Mouse (Mus musculus): ENCODE results near the gene Sympk. TPM values are rescaled to one million over a fixed set of nuclear protein-coding genes. Genes with fewer than 3 reads are reported as not detected.

Gene Sympk
- polyA plus RNA-seq, 1 experiment from 2014 or later: 23.5 TPM

GRCm38 (mm10) chr7:19017909-19018308, 6.3 kb upstream of the Sympk start:
- H3K27me3 ChIP-seq (replicated peaks; ENCODE audit: control insufficient read depth, insufficient read depth, low read length): no peaks in the 10 kb centered on the region; the same call in 1 of the 2 replicates
- no peaks in the 10 kb centered on the region for H3K9me3 ChIP-seq (ENCODE audit: control insufficient read depth, low read length)
- no peak overlapping the region for H3K27ac ChIP-seq (ENCODE audit: low read length)
- H3K36me3 ChIP-seq (ENCODE audit: control insufficient read depth, insufficient read depth, low read length): no peaks in the 10 kb centered on the region
- no peak overlapping the region for H3K9ac ChIP-seq (ENCODE audit: low read depth, low read length)
- WGBS: 87% methylated on average over 7 of the region's 7 CpGs
- no peak for ATAC-seq
- peaks cover 11% of the 10 kb centered on the region for H3K4me1 ChIP-seq (ENCODE audit: control insufficient read depth, insufficient read depth, low read length)
- H3K4me3 ChIP-seq (ENCODE audit: low read length): no peak overlapping the region
- no peak overlapping the region for H3K4me2 ChIP-seq (ENCODE audit: low read depth, low read length)

GRCm38 (mm10) chr7:19021048-19021447, 3.1 kb upstream of the Sympk start:
- Histone ChIP-seq H3K4me3 (ENCODE audit: low read length) (peak overlapping the region; percentile 3), H3K9ac (ENCODE audit: low read depth, low read length) (peak overlapping the region; percentile 52), H3K27me3 (replicated peaks; ENCODE audit: control insufficient read depth, insufficient read depth, low read length) (peaks cover 8% of the 10 kb centered on the region; the same call in 1 of the 2 replicates), H3K4me2 (ENCODE audit: low read depth, low read length) (peak overlapping the region; percentile 49), H3K36me3 (ENCODE audit: control insufficient read depth, insufficient read depth, low read length) (no peaks in the 10 kb centered on the region), H3K4me1 (ENCODE audit: control insufficient read depth, insufficient read depth, low read length) (peaks cover 20% of the 10 kb centered on the region), H3K9me3 (ENCODE audit: control insufficient read depth, low read length) (no peaks in the 10 kb centered on the region), H3K27ac (ENCODE audit: low read length) (no peak overlapping the region; the same call in 1 of the 2 replicates)
- ATAC-seq: no peak
- WGBS: 16% methylated on average over 8 of the region's 8 CpGs

GRCm38 (mm10) chr7:19022189-19022958, 1.8 kb upstream of the Sympk start:
- H3K4me3 ChIP-seq (ENCODE audit: low read length): peak overlapping the region; percentile 96
- peaks cover 8% of the 10 kb centered on the region; the same call in 1 of the 2 replicates for H3K27me3 ChIP-seq (replicated peaks; ENCODE audit: control insufficient read depth, insufficient read depth, low read length)
- H3K4me2 ChIP-seq (ENCODE audit: low read depth, low read length): peak overlapping the region; percentile 49
- peaks cover 23% of the 10 kb centered on the region for H3K4me1 ChIP-seq (ENCODE audit: control insufficient read depth, insufficient read depth, low read length)
- H3K9me3 ChIP-seq (ENCODE audit: control insufficient read depth, low read length): no peaks in the 10 kb centered on the region
- no peaks in the 10 kb centered on the region for H3K36me3 ChIP-seq (ENCODE audit: control insufficient read depth, insufficient read depth, low read length)
- peak overlapping the region; percentile 69 for H3K9ac ChIP-seq (ENCODE audit: low read depth, low read length)
- no peak for ATAC-seq
- H3K27ac ChIP-seq (ENCODE audit: low read length): no peak overlapping the region
- WGBS: 38% methylated on average over 18 of the region's 18 CpGs

GRCm38 (mm10) chr7:19023357-19023814, 791 bp upstream of the Sympk start, which contains the start of gene Foxa3:
Gene Foxa3, minus strand, starts transcription at chr7:19023538.
- H3K9me3 ChIP-seq (ENCODE audit: control insufficient read depth, low read length): no peaks in the 10 kb centered on the region
- peaks cover 8% of the 10 kb centered on the region; the same call in 1 of the 2 replicates for H3K27me3 ChIP-seq (replicated peaks; ENCODE audit: control insufficient read depth, insufficient read depth, low read length)
- H3K36me3 ChIP-seq (ENCODE audit: control insufficient read depth, insufficient read depth, low read length): no peaks in the 10 kb centered on the region
- H3K27ac ChIP-seq (ENCODE audit: low read length): peak within 1 kb of the TSS; percentile 51
- H3K4me1 ChIP-seq (ENCODE audit: control insufficient read depth, insufficient read depth, low read length): peaks cover 23% of the 10 kb centered on the region
- peak within 1 kb of the TSS; percentile 96 for H3K4me3 ChIP-seq (ENCODE audit: low read length)
- ATAC-seq: peak; percentile 64
- peak within 1 kb of the TSS; percentile 93 for H3K4me2 ChIP-seq (ENCODE audit: low read depth, low read length)
- WGBS: 2% methylated on average over 30 of the region's 30 CpGs
- peak within 1 kb of the TSS; percentile 95 for H3K9ac ChIP-seq (ENCODE audit: low read depth, low read length)

- WGBS: under 1% methylated on average over 36 of the region's 36 CpGs
- Histone ChIP-seq H3K9ac (ENCODE audit: low read depth, low read length) (peak overlapping the region; percentile 95), H3K4me3 (ENCODE audit: low read length) (peak overlapping the region; percentile 96), H3K9me3 (ENCODE audit: control insufficient read depth, low read length) (no peaks in the 10 kb centered on the region), H3K4me2 (ENCODE audit: low read depth, low read length) (peak overlapping the region; percentile 93), H3K36me3 (ENCODE audit: control insufficient read depth, insufficient read depth, low read length) (peaks cover 11% of the 10 kb centered on the region), H3K4me1 (ENCODE audit: control insufficient read depth, insufficient read depth, low read length) (peaks cover 23% of the 10 kb centered on the region), H3K27ac (ENCODE audit: low read length) (peak overlapping the region; percentile 49), H3K27me3 (replicated peaks; ENCODE audit: control insufficient read depth, insufficient read depth, low read length) (peaks cover 8% of the 10 kb centered on the region; the same call in 1 of the 2 replicates)
- peak; percentile 43 for ATAC-seq
These were observed 541 bp downstream of the Sympk start for GRCm38 (mm10) chr7:19024581-19025255.

GRCm38 (mm10) chr7:19028067-19028466, 3.9 kb downstream of the Sympk start:
- H3K4me3 ChIP-seq (ENCODE audit: low read length): no peak overlapping the region
- no peak for ATAC-seq
- peaks cover 6% of the 10 kb centered on the region; the same call in 1 of the 2 replicates for H3K27me3 ChIP-seq (replicated peaks; ENCODE audit: control insufficient read depth, insufficient read depth, low read length)
- H3K9me3 ChIP-seq (ENCODE audit: control insufficient read depth, low read length): no peaks in the 10 kb centered on the region
- no peak overlapping the region for H3K9ac ChIP-seq (ENCODE audit: low read depth, low read length)
- no peak overlapping the region for H3K4me2 ChIP-seq (ENCODE audit: low read depth, low read length)
- peaks cover 28% of the 10 kb centered on the region for H3K36me3 ChIP-seq (ENCODE audit: control insufficient read depth, insufficient read depth, low read length)
- peaks cover 16% of the 10 kb centered on the region for H3K4me1 ChIP-seq (ENCODE audit: control insufficient read depth, insufficient read depth, low read length)
- no peak overlapping the region for H3K27ac ChIP-seq (ENCODE audit: low read length)

GRCm38 (mm10) chr7:19029084-19029653, 5.0 kb downstream of the Sympk start:
- Histone ChIP-seq H3K4me3 (ENCODE audit: low read length) (no peak overlapping the region), H3K4me2 (ENCODE audit: low read depth, low read length) (no peak overlapping the region), H3K4me1 (ENCODE audit: control insufficient read depth, insufficient read depth, low read length) (peaks cover 16% of the 10 kb centered on the region), H3K27ac (ENCODE audit: low read length) (no peak overlapping the region), H3K9me3 (ENCODE audit: control insufficient read depth, low read length) (no peaks in the 10 kb centered on the region), H3K27me3 (replicated peaks; ENCODE audit: control insufficient read depth, insufficient read depth, low read length) (no peaks in the 10 kb centered on the region), H3K9ac (ENCODE audit: low read depth, low read length) (no peak overlapping the region), H3K36me3 (ENCODE audit: control insufficient read depth, insufficient read depth, low read length) (peaks cover 32% of the 10 kb centered on the region)
- 0 out of 2 replicates have a peak, but pooled peaks have one; percentile 12 for ATAC-seq
- 56% methylated on average over 6 of the region's 6 CpGs for WGBS

- Histone ChIP-seq H3K9ac (ENCODE audit: low read depth, low read length) (no peak overlapping the region), H3K4me1 (ENCODE audit: control insufficient read depth, insufficient read depth, low read length) (no peaks in the 10 kb centered on the region)
- ATAC-seq: no peak
These were observed 7.5 kb downstream of the Sympk start for GRCm38 (mm10) chr7:19031641-19032040.

GRCm38 (mm10) chr7:19044616-19045015, 20.4 kb downstream of the Sympk start:
- ATAC-seq: no peak
- Histone ChIP-seq H3K27me3 (replicated peaks; ENCODE audit: control insufficient read depth, insufficient read depth, low read length) (no peaks in the 10 kb centered on the region), H3K36me3 (ENCODE audit: control insufficient read depth, insufficient read depth, low read length) (peaks cover 61% of the 10 kb centered on the region), H3K9me3 (ENCODE audit: control insufficient read depth, low read length) (no peaks in the 10 kb centered on the region), H3K4me1 (ENCODE audit: control insufficient read depth, insufficient read depth, low read length) (no peaks in the 10 kb centered on the region), H3K27ac (ENCODE audit: low read length) (no peak overlapping the region), H3K9ac (ENCODE audit: low read depth, low read length) (no peak overlapping the region), H3K4me3 (ENCODE audit: low read length) (no peak overlapping the region), H3K4me2 (ENCODE audit: low read depth, low read length) (no peak overlapping the region)
- 91% methylated on average over 6 of the region's 6 CpGs for WGBS

More at GRCm38 (mm10) chr7:19031641-19032040, 7.5 kb downstream of the Sympk start:
- no peak overlapping the region for H3K4me2 ChIP-seq (ENCODE audit: low read depth, low read length)
- H3K36me3 ChIP-seq (ENCODE audit: control insufficient read depth, insufficient read depth, low read length): peaks cover 43% of the 10 kb centered on the region
- H3K4me3 ChIP-seq (ENCODE audit: low read length): no peak overlapping the region
- H3K27me3 ChIP-seq (replicated peaks; ENCODE audit: control insufficient read depth, insufficient read depth, low read length): no peaks in the 10 kb centered on the region
- no peak overlapping the region for H3K27ac ChIP-seq (ENCODE audit: low read length)
- H3K9me3 ChIP-seq (ENCODE audit: control insufficient read depth, low read length): no peaks in the 10 kb centered on the region
- 78% methylated on average over 4 of the region's 4 CpGs for WGBS
